Mouse (Mus musculus) gastrocnemius, adult 2 months (tissue): ENCODE data around the gene Hivep3. TPM values are rescaled to one million over a fixed set of nuclear protein-coding genes. Genes with fewer than 3 reads are reported as not detected.

Source experiments
- DNase-seq: peaks from one replicate; pipeline ENCODE4 v3.0.0; 2022
- H3K27ac ChIP-seq: fragments of 200-600 bp; 2 replicates; pipeline ENCODE4 v1.8.1; 2022; ENCODE audit warnings: mild to moderate bottlenecking
- H3K4me3 ChIP-seq: fragments of 200-600 bp; 2 replicates; pipeline ENCODE4 v1.8.1; 2022; ENCODE audit warnings: mild to moderate bottlenecking, moderate library complexity
- CTCF ChIP-seq: fragments of 200-600 bp; IDR thresholded peaks from 2 replicates; pipeline ENCODE4 v1.8.1; 2022; ENCODE audit warnings: antibody characterized with exemption, mild to moderate bottlenecking, moderate library complexity
- intact Hi-C: fragments of 180-260 bp; cut with DNase I; formaldehyde crosslinking; loops from one replicate; pipeline ENCODE4 v1.15.1; 2025
- total RNA-seq, 2 experiments: library from RNA; stranded (reverse); gene quantifications; 2 replicates each; pipeline ENCODE4 v1.2.3; 2021

The Hivep3 gene
- total RNA-seq, 2 experiments from 2014 or later, result 1.7 to 3.5 TPM

GRCm38 (mm10) chr4:119813500-119814184 is 80.1 kb downstream of the Hivep3 start:
- peak overlapping the region; percentile 88 for H3K4me3 ChIP-seq
- TF ChIP-seq CTCF, result no peak
- intact Hi-C loops, result loop anchor here (10.0 kb wide), 1 partner anchor 389 kb away; the partner anchor contains the start of genes Ppcs and Zmynd12
- H3K27ac ChIP-seq, result peak overlapping the region; percentile 84
- DNase-seq, result no peak

DNA sequence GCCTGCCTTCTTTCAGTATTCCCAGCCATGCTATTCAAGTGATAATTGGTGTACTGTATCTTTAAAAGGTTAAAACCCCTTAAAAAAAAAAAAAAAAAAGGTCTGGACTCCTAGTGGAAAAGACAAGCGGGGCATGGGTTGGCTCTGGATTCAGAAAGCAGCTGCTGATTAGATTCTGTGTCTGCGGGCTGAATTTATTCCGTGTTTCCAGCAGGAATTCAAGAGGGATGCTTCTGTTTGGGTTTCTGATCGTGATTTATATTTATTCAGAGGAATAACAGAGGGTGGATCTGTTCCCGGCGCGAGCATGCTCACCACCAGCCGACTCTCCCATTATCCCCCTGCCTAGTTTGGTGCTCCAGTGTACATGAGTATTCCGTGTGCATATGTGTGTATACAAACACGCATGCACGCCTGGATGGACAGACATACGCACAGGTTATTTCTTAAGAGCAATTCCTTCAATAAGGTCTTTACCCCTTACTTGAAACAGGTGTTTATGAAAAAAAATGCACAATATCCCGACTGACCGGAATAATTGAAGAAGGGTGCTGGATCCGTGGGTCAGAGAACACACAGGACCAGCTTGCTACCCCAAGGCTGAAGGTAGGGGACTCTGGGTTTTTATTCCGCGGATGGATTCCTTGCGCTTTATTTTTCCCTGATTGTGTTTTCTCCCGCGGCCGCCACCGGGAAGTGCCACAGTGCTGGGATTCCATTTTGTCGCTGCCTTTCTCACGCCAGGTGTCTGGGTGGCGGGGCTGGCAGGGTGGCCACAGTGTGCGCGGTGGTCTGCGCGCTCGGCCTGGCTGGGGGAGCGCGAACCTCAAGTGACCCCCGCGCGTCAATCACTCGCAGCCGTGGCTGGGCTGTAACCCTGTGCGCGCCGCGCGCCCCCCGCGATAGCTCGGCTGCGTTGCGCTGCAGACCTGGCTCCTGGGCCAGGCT is 80.9 kb downstream of the Hivep3 start:
- Histone ChIP-seq H3K27ac (peak overlapping the region; percentile 84), H3K4me3 (peak overlapping the region; percentile 88)
- intact Hi-C loops, result loop anchor here (10.0 kb wide), 1 partner anchor 390 kb away; the partner anchor contains the start of genes Ppcs and Zmynd12
- peak; percentile 56 for DNase-seq
- TF ChIP-seq CTCF, result peak; percentile 23; the same call in 1 of the 2 replicates

GRCm38 (mm10) chr4:119815133-119815792 is 81.7 kb downstream of the Hivep3 start:
- no peak for DNase-seq
- Histone ChIP-seq H3K4me3 (peak overlapping the region; percentile 88), H3K27ac (peak overlapping the region; percentile 84)
- TF ChIP-seq CTCF, result no peak
- intact Hi-C loops, result loop anchor here (10.0 kb wide), 1 partner anchor 390 kb away; the partner anchor contains the start of genes Ppcs and Zmynd12

DNA sequence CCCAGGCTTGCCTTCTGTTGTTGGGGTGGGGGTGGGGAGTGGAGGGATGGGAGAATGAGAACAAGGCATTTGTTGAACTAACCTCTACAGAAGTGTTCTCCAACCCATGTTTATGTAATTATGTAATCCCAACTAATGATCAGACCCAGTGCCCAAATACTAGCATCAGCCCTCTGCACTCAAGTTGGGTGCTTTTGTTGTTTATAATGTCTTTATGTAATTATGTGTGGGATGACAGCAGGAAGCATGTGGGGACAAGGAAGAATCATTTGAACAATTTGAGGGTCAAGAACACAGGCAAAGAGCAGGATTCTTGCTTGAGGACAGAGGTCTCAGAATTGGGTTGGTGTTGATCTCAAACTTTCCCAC is 82.2 kb downstream of the Hivep3 start:
- no peak for DNase-seq
- H3K27ac ChIP-seq, result peak overlapping the region; percentile 20; the same call in 1 of the 2 replicates
- no peak overlapping the region; the same call in 1 of the 2 replicates for H3K4me3 ChIP-seq
- intact Hi-C loops, result loop anchor here (10.0 kb wide), 1 partner anchor 391 kb away; the partner anchor contains the start of genes Ppcs and Zmynd12
- TF ChIP-seq CTCF, result no peak

GRCm38 (mm10) chr4:119816620-119817356 is 83.2 kb downstream of the Hivep3 start:
- no peak for TF ChIP-seq CTCF
- DNase-seq, result peak; percentile 41
- peak overlapping the region; percentile 51 for H3K27ac ChIP-seq
- intact Hi-C loops, result loop anchor here (10.0 kb wide), 1 partner anchor 392 kb away; the partner anchor contains the start of genes Ppcs and Zmynd12
- H3K4me3 ChIP-seq, result no peak overlapping the region

DNA sequence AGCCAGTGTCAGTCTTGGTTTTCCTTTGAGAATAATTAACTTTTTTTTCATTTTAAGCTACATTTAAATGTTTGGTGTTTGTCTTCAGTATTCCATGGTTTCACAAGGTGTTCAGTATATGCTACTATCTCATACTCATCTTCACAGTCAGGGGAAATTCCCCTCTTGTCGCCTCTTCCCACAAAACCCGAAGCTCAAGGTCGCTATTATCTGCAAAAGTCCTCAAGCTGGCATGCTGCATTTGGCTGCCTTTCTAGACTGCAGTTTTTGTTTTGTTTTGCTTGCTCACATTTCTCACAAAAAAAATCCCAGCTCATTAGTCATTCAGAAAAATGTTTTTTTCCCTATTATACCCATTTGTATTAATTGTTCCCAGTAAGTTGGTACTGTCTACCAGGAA is 92.4 kb downstream of the Hivep3 start:
- DNase-seq, result no peak
- no peak for TF ChIP-seq CTCF
- no peak overlapping the region for H3K4me3 ChIP-seq
- intact Hi-C loops, result no loop called here
- no peak overlapping the region for H3K27ac ChIP-seq

GRCm38 (mm10) chr4:119828386-119828785 is 94.8 kb downstream of the Hivep3 start:
- no peak overlapping the region for H3K27ac ChIP-seq
- no peak overlapping the region for H3K4me3 ChIP-seq
- intact Hi-C loops, result no loop called here
- no peak for TF ChIP-seq CTCF
- DNase-seq, result no peak

- no peak for DNase-seq
- H3K4me3 ChIP-seq, result no peak overlapping the region
- H3K27ac ChIP-seq, result no peak overlapping the region
- TF ChIP-seq CTCF, result no peak
- intact Hi-C loops, result no loop called here
Measured at GRCm38 (mm10) chr4:119828996-119829395, 95.4 kb downstream of the Hivep3 start.

DNA sequence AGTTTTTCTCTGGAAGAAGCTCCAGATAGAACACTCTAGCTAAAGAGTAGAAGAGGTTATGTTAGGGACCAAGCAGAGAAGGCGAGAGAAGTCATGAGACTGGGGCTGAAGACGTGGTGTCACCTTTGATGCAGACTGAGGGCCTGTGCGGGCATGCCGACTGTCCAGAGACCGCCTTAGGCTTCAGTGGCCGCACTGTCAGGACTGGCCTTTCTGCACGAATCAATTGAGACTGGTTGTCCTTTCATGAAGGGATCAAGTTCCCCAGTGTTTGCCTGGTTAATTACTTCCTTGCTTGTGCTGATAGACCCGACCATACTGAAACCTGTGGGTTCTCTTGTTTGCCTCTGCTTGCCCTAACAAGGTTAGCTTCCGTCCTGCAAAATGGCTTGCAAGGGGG is 99.7 kb downstream of the Hivep3 start:
- peak overlapping the region; percentile 46 for H3K27ac ChIP-seq
- intact Hi-C loops, result no loop called here
- no peak for DNase-seq
- no peak for TF ChIP-seq CTCF
- no peak overlapping the region for H3K4me3 ChIP-seq

DNA sequence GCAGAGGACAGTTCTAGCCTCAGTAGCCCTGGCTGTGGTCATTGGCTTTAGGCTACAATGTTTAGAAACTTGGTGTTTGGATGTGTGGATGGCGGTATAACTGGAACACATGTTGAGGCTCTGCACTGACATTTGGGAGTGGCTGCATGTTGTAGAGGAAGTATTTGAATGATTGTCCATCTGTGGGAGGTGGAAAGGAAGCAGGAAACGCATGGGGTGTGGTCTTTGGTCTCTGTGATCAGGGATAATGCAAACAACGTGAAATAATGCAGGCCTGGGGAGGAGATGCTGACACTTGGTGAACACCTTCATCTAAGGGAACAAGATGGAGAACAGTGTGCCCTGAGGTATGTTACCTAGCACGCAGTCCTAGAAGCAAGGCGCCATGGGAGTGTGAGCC is 100.3 kb downstream of the Hivep3 start:
- Histone ChIP-seq H3K27ac (peak overlapping the region; percentile 50), H3K4me3 (peak overlapping the region; percentile 42)
- intact Hi-C loops, result no loop called here
- DNase-seq, result no peak
- TF ChIP-seq CTCF, result no peak

- no peak for DNase-seq
- Histone ChIP-seq H3K4me3 (no peak overlapping the region), H3K27ac (no peak overlapping the region)
- intact Hi-C loops, result no loop called here
- TF ChIP-seq CTCF, result no peak
Measured at GRCm38 (mm10) chr4:119836181-119836580, 102.6 kb downstream of the Hivep3 start.
